Mouse (Mus musculus) myocyte (in vitro differentiated cells): ENCODE data around the gene Slc36a2. TPM values are rescaled to one million over a fixed set of nuclear protein-coding genes. Genes with fewer than 3 reads are reported as not detected.

ENCODE experiments used
- H3K27me3 ChIP-seq: one replicate; pipeline ENCODE4 v1.6.1; 2011; ENCODE audit not compliant: control insufficient read depth, insufficient read depth, insufficient read length
- H3K36me3 ChIP-seq: one replicate; pipeline ENCODE4 v1.6.1; 2011; ENCODE audit not compliant: control insufficient read depth, insufficient read depth
- H3K4me2 ChIP-seq: one replicate; pipeline ENCODE4 v1.6.1; 2011; ENCODE audit warnings: low read depth, control low read depth
- H3K4me3 ChIP-seq: one replicate; pipeline ENCODE4 v1.5.1; 2011; ENCODE audit warnings: mild to moderate bottlenecking, control low read depth, moderate library complexity
- H3K79me2 ChIP-seq: one replicate; pipeline ENCODE4 v1.6.1; 2011; ENCODE audit not compliant: control insufficient read depth, insufficient read depth
- H3ac ChIP-seq: one replicate; pipeline ENCODE4 v1.6.1; 2011; ENCODE audit not compliant: control insufficient read depth, insufficient read length
- CEBPB ChIP-seq: IDR thresholded peaks from 2 replicates; pipeline ENCODE4 v1.6.1; 2011; ENCODE audit warnings: mild to moderate bottlenecking, moderate library complexity; ENCODE audit not compliant: poor library complexity, insufficient read depth, severe bottlenecking
- E2F4 ChIP-seq: IDR thresholded peaks from one replicate; pipeline ENCODE4 v1.6.1; 2011; ENCODE audit warnings: mild to moderate bottlenecking, control low read depth, moderate library complexity; ENCODE audit not compliant: insufficient read depth
- MAX ChIP-seq: IDR thresholded peaks from one replicate; pipeline ENCODE4 v1.6.1; 2011; ENCODE audit warnings: low read depth, mild to moderate bottlenecking, control low read depth
- MYOD1 ChIP-seq, 3 experiments: IDR thresholded peaks; one replicate each; pipeline ENCODE4 v1.6.1; 2011; ENCODE audit warnings: control low read depth in 2 of 3, low read depth in 2 of 3, mild to moderate bottlenecking in 2 of 3, moderate library complexity in 1 of 3; ENCODE audit not compliant: insufficient read length in 2 of 3, control insufficient read depth in 1 of 3
- MYOG ChIP-seq, 3 experiments: IDR thresholded peaks; one replicate each; pipeline ENCODE4 v1.6.1; 2011; ENCODE audit warnings: control low read depth in 2 of 3, low read depth in 2 of 3, mild to moderate bottlenecking in 2 of 3; ENCODE audit not compliant: insufficient read length in 2 of 3, control insufficient read depth in 1 of 3, insufficient read depth in 1 of 3
- POLR2A ChIP-seq: IDR thresholded peaks from one replicate; pipeline ENCODE4 v1.6.1; 2011; ENCODE audit warnings: low read depth, mild to moderate bottlenecking, control low read depth, moderate library complexity; ENCODE audit not compliant: insufficient read length
- POLR2AphosphoS2 ChIP-seq: IDR thresholded peaks from one replicate; pipeline ENCODE4 v1.6.1; 2011; ENCODE audit warnings: low read depth, control low read depth; ENCODE audit not compliant: insufficient read length
- REST ChIP-seq: IDR thresholded peaks from one replicate; pipeline ENCODE4 v1.6.1; 2011; ENCODE audit warnings: mild to moderate bottlenecking, control low read depth, moderate library complexity; ENCODE audit not compliant: insufficient read depth, insufficient read length
- SRF ChIP-seq: IDR thresholded peaks from one replicate; pipeline ENCODE4 v1.6.1; 2011; ENCODE audit warnings: low read depth; ENCODE audit not compliant: control insufficient read depth, insufficient read length
- TCF12 ChIP-seq: IDR thresholded peaks from one replicate; pipeline ENCODE4 v1.6.1; 2011; ENCODE audit warnings: mild to moderate bottlenecking, control low read depth; ENCODE audit not compliant: poor library complexity, insufficient read depth, severe bottlenecking
- TCF3 ChIP-seq: IDR thresholded peaks from one replicate; pipeline ENCODE4 v1.6.1; 2011; ENCODE audit warnings: low read depth, control low read depth; ENCODE audit not compliant: insufficient read length
- USF1 ChIP-seq: IDR thresholded peaks from one replicate; pipeline ENCODE4 v1.6.1; 2011; ENCODE audit warnings: low read depth, mild to moderate bottlenecking, control low read depth, moderate library complexity
- polyA plus RNA-seq: library from polyadenylated mRNA; unstranded; fragments of >200 nt; fragmentation: generic; extraction: Trizol; gene quantifications from one replicate; pipeline ENCODE4 v1.2.1, GENCODE M21; 2012; ENCODE audit warnings: missing spikeins

Gene Slc36a2
- polyA plus RNA-seq, 1 experiment = not detected

DNA sequence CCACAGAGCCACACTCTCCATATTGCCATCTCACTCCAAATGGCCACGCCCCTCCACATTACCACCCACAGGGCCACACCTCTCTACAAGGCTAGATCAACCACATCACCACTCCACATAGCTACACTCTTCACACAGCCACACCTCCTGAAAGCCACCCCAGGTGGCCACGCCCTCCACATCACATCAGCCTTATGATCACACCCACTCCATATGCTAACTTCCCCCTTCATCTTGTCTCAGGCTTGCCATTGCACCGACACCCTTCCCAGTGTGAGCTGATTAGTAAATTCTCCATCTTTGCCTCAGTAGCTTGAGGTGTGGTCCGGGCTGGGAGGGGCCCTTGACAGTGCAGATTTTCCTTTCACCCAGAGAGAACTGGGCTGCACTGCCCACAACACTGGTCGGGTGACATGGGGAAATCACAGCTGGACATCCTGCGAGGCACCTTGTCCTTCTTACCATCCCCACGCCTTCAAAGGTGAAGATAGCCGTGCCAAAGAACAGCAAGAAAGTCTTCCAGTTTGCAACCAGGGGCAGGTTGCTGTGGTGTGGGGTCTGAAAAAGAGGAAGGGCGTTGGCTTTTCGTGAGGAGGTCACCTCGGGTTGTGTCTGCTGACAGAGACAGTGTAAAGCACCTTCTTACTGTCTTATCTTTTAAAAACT lies 53.7 kb downstream of the Slc36a2 start:
- Histone ChIP-seq H3K36me3 (no peaks in the 10 kb centered on the region), H3K4me2 (no peak overlapping the region), H3K4me3 (no peak overlapping the region), H3K79me2 (no peaks in the 10 kb centered on the region), H3ac (no peak overlapping the region), H3K27me3 (no peaks in the 10 kb centered on the region)
- TF ChIP-seq CEBPB (no peak), REST (no peak), TCF12 (no peak)

DNA sequence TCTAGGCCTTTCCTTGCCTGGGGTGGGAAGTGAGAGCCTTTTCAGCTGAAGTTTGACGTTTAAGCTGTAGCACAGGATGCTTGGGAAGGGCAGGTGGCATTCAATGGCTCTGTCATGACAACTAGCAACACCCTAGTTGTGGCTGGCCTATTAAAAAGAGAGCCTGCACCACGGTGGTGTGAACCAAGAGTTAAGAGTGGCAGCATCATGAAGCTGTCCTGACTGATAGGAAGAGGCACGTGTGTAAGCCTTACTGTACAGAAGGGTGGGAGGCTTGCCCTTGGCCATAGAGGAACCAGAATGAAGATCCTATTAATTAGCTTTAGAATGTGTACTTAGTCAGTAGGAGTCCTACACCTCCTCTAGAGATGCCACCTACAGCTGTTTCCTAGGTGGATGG lies 56.5 kb downstream of the Slc36a2 start:
- TF ChIP-seq MYOG (IDR thresholded peaks at IDR 0.05; ENCODE audit: control insufficient read depth in 1 of 3, insufficient read depth in 1 of 3, insufficient read length in 2 of 3, low read depth in 2 of 3) = no peak
- TF ChIP-seq MAX = no peak
- no peak for TF ChIP-seq SRF
- no peak for TF ChIP-seq CEBPB
- TF ChIP-seq TCF12 = no peak
- no peak for TF ChIP-seq USF1
- no peak for TF ChIP-seq MYOD1 (IDR thresholded peaks at IDR 0.05; ENCODE audit: control insufficient read depth in 1 of 3, insufficient read length in 2 of 3, low read depth in 2 of 3)
- TF ChIP-seq REST = no peak
- TF ChIP-seq POLR2A = no peak
- H3K4me2 ChIP-seq = peak overlapping the region; percentile 16
- no peaks in the 10 kb centered on the region for H3K79me2 ChIP-seq

DNA sequence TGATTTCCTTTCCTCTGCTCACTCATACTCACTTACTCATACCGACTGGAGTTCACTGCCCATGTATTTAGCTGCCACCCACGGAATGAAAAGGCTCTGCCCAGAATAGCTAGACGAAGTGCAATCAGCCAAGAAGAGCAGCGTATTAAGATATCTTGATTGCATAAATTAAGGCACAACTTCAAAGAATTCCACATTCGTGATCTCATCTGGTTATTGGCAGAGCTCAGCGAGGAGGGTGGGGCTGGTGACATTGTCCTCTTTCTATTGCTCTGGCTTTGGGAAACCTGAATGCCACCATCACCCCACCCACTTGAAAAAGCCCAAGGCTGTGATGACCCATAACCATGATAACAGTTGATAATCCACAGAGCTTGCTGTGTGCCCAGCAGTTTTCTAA lies 56.9 kb downstream of the Slc36a2 start:
- H3K27me3 ChIP-seq = no peaks in the 10 kb centered on the region

More for the DNA sequence above, 56.5 kb downstream of the Slc36a2 start:
- Histone ChIP-seq H3ac (no peak overlapping the region), H3K27me3 (no peaks in the 10 kb centered on the region), H3K4me3 (no peak overlapping the region), H3K36me3 (no peaks in the 10 kb centered on the region)

DNA sequence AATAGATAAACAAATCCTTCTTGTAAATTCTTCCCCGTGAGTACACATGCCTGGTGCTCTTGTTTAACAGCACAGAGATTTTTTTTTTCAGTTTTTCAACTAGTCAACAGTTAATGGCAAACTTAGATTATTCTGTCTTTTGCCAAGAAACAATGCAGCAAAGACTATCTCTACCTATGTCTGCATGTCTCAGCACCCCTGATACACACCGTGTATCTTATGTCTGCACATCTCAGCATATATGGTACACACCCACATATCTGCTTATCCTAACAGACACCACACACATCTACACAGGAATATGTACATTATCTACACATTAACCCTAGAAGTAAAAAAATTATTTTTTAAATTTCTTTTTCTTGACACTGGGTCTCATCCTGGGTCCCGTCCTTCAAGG lies 58.2 kb downstream of the Slc36a2 start:
- H3K4me2 ChIP-seq = no peak overlapping the region
- no peak overlapping the region for H3ac ChIP-seq
- TF ChIP-seq POLR2AphosphoS2 (no peak), SRF (no peak), TCF12 (no peak), MYOD1 (IDR thresholded peaks at IDR 0.05; ENCODE audit: control insufficient read depth in 1 of 3, insufficient read length in 2 of 3, low read depth in 2 of 3) (no peak), MYOG (IDR thresholded peaks at IDR 0.05; ENCODE audit: control insufficient read depth in 1 of 3, insufficient read depth in 1 of 3, insufficient read length in 2 of 3, low read depth in 2 of 3) (no peak), CEBPB (no peak), MAX (no peak), REST (no peak), E2F4 (no peak), POLR2A (no peak), USF1 (no peak), TCF3 (no peak)
- no peaks in the 10 kb centered on the region for H3K79me2 ChIP-seq
- H3K4me3 ChIP-seq = no peak overlapping the region
- no peaks in the 10 kb centered on the region for H3K36me3 ChIP-seq
- H3K27me3 ChIP-seq = no peaks in the 10 kb centered on the region

More for the DNA sequence above, 56.9 kb downstream of the Slc36a2 start:
- Histone ChIP-seq H3ac (no peak overlapping the region), H3K4me3 (no peak overlapping the region), H3K4me2 (peak overlapping the region; percentile 16), H3K79me2 (no peaks in the 10 kb centered on the region), H3K36me3 (no peaks in the 10 kb centered on the region)
- TF ChIP-seq POLR2A = no peak
- TF ChIP-seq REST = no peak
- no peak for TF ChIP-seq SRF
- no peak for TF ChIP-seq E2F4
- no peak for TF ChIP-seq MYOD1 (IDR thresholded peaks at IDR 0.05; ENCODE audit: control insufficient read depth in 1 of 3, insufficient read length in 2 of 3, low read depth in 2 of 3)
- TF ChIP-seq MAX = no peak
- TF ChIP-seq POLR2AphosphoS2 = no peak
- TF ChIP-seq CEBPB = no peak
- TF ChIP-seq TCF12 = no peak
- TF ChIP-seq TCF3 = no peak
- TF ChIP-seq MYOG (IDR thresholded peaks at IDR 0.05; ENCODE audit: control insufficient read depth in 1 of 3, insufficient read depth in 1 of 3, insufficient read length in 2 of 3, low read depth in 2 of 3) = no peak
- TF ChIP-seq USF1 = no peak

DNA sequence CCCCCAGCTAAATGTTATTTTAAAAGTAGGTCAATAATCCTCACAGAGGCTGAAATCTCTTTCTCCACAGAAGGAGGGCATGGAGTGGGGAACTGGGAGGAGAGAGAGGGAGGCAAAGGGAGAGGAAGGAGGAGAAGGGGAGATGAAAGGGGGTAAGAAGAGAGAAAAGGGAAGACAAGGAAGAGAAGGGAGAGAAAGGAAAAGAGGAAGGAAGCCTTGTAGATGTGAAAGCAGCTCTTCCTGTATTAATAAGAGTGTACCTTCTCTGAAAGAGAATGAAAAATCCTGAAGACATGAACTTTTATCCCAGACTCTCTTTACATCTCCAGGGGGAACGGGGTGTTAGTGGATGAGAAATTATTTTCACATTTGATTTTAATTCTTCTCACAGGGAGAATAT lies 63.4 kb downstream of the Slc36a2 start:
- H3K4me3 ChIP-seq = no peak overlapping the region
- no peaks in the 10 kb centered on the region for H3K36me3 ChIP-seq
- H3K4me2 ChIP-seq = no peak overlapping the region
- H3K27me3 ChIP-seq = no peaks in the 10 kb centered on the region
- no peak overlapping the region for H3ac ChIP-seq
- no peak for TF ChIP-seq SRF
- TF ChIP-seq POLR2AphosphoS2 = no peak
- H3K79me2 ChIP-seq = no peaks in the 10 kb centered on the region
